Mouse (Mus musculus): Measurements from ENCODE around the gene Wdsub1. TPM values are rescaled to one million over a fixed set of nuclear protein-coding genes. Genes with fewer than 3 reads are reported as not detected.
A peak's percentile ranks its signal among the peaks of the same experiment; 100 is the strongest.

Wdsub1 gene
- polyA plus RNA-seq, 1 experiment from 2014 or later: 42.7 TPM

GRCm38 (mm10) chr2:59841944-59842343 lies 40.4 kb downstream of the Wdsub1 start:
- Histone ChIP-seq H3K36me3 (peaks cover 96% of the 10 kb centered on the region), H3K4me3 (no peak overlapping the region), H3K9ac (0 out of 2 replicates have a peak overlapping the region, but pooled peaks have one; percentile 28), H3K4me1 (peaks cover 33% of the 10 kb centered on the region), H3K9me3 (no peaks in the 10 kb centered on the region), H3K27me3 (replicated peaks) (no peaks in the 10 kb centered on the region), H3K27ac (replicated peaks) (peak overlapping the region; percentile 17; the same call in 1 of the 2 replicates), H3K4me2 (no peak overlapping the region)
- 79% methylated on average over 11 of the region's 11 CpGs for WGBS
- ATAC-seq (ENCODE audit: extremely low read depth, insufficient number of reproducible peaks, low FRiP score, low TSS enrichment): no peak

- peaks cover 96% of the 10 kb centered on the region for H3K36me3 ChIP-seq
- 0 out of 2 replicates have a peak overlapping the region, but pooled peaks have one; percentile 28 for H3K9ac ChIP-seq
- H3K9me3 ChIP-seq: no peaks in the 10 kb centered on the region
- WGBS: 50% methylated on average over 12 of the region's 12 CpGs
- H3K27ac ChIP-seq (replicated peaks): peak overlapping the region; percentile 17; the same call in 1 of the 2 replicates
- peak; percentile 48; the same call in 1 of the 2 replicates for ATAC-seq (ENCODE audit: extremely low read depth, insufficient number of reproducible peaks, low FRiP score, low TSS enrichment)
- H3K27me3 ChIP-seq (replicated peaks): no peaks in the 10 kb centered on the region
- peak overlapping the region; percentile 7; the same call in 1 of the 2 replicates for H3K4me2 ChIP-seq
- H3K4me1 ChIP-seq: peaks cover 33% of the 10 kb centered on the region
- no peak overlapping the region for H3K4me3 ChIP-seq
These were observed 41.0 kb downstream of the Wdsub1 start for GRCm38 (mm10) chr2:59841189-59841939.

GRCm38 (mm10) chr2:59840191-59840590 lies 42.2 kb downstream of the Wdsub1 start:
- WGBS: 84% methylated on average over 4 of the region's 4 CpGs

GRCm38 (mm10) chr2:59839755-59840154 lies 42.6 kb downstream of the Wdsub1 start:
- peaks cover 96% of the 10 kb centered on the region for H3K36me3 ChIP-seq

More at GRCm38 (mm10) chr2:59840191-59840590, 42.2 kb downstream of the Wdsub1 start:
- no peak overlapping the region for H3K4me3 ChIP-seq
- peaks cover 33% of the 10 kb centered on the region for H3K4me1 ChIP-seq
- no peak for ATAC-seq (ENCODE audit: extremely low read depth, insufficient number of reproducible peaks, low FRiP score, low TSS enrichment)
- H3K36me3 ChIP-seq: peaks cover 96% of the 10 kb centered on the region
- H3K27me3 ChIP-seq (replicated peaks): no peaks in the 10 kb centered on the region
- no peak overlapping the region for H3K27ac ChIP-seq (replicated peaks)
- no peak overlapping the region for H3K9ac ChIP-seq
- no peaks in the 10 kb centered on the region for H3K9me3 ChIP-seq
- H3K4me2 ChIP-seq: no peak overlapping the region

GRCm38 (mm10) chr2:59838825-59839224 lies 43.6 kb downstream of the Wdsub1 start:
- Histone ChIP-seq H3K27ac (replicated peaks) (no peak overlapping the region), H3K9ac (no peak overlapping the region), H3K4me3 (no peak overlapping the region), H3K4me2 (no peak overlapping the region), H3K36me3 (peaks cover 96% of the 10 kb centered on the region), H3K9me3 (no peaks in the 10 kb centered on the region), H3K27me3 (replicated peaks) (no peaks in the 10 kb centered on the region), H3K4me1 (peaks cover 32% of the 10 kb centered on the region)
- ATAC-seq (ENCODE audit: extremely low read depth, insufficient number of reproducible peaks, low FRiP score, low TSS enrichment): no peak
- 78% methylated on average over 8 of the region's 8 CpGs for WGBS

More at GRCm38 (mm10) chr2:59839755-59840154, 42.6 kb downstream of the Wdsub1 start:
- no peaks in the 10 kb centered on the region for H3K27me3 ChIP-seq (replicated peaks)
- no peak overlapping the region for H3K4me3 ChIP-seq
- WGBS: 91% methylated on average over 2 of the region's 2 CpGs
- H3K9me3 ChIP-seq: no peaks in the 10 kb centered on the region
- H3K9ac ChIP-seq: no peak overlapping the region
- H3K4me1 ChIP-seq: peaks cover 33% of the 10 kb centered on the region
- no peak overlapping the region for H3K4me2 ChIP-seq
- no peak overlapping the region for H3K27ac ChIP-seq (replicated peaks)
- no peak for ATAC-seq (ENCODE audit: extremely low read depth, insufficient number of reproducible peaks, low FRiP score, low TSS enrichment)

- Histone ChIP-seq H3K9me3 (no peaks in the 10 kb centered on the region), H3K9ac (0 out of 2 replicates have a peak overlapping the region, but pooled peaks have one; percentile 3), H3K27me3 (replicated peaks) (no peaks in the 10 kb centered on the region), H3K27ac (replicated peaks) (peak overlapping the region; percentile 98; the same call in 1 of the 2 replicates), H3K36me3 (peaks cover 42% of the 10 kb centered on the region), H3K4me1 (peaks cover 76% of the 10 kb centered on the region), H3K4me3 (no peak overlapping the region), H3K4me2 (no peak overlapping the region)
- no peak for ATAC-seq (ENCODE audit: extremely low read depth, insufficient number of reproducible peaks, low FRiP score, low TSS enrichment)
- WGBS: 75% methylated on average over 7 of the region's 7 CpGs
These were observed 50.6 kb downstream of the Wdsub1 start for GRCm38 (mm10) chr2:59831831-59832230.

- H3K4me3 ChIP-seq: no peak overlapping the region
- no peak overlapping the region for H3K4me2 ChIP-seq
- peak overlapping the region; percentile 74 for H3K9ac ChIP-seq
- WGBS: 65% methylated on average over 5 of the region's 5 CpGs
- H3K27ac ChIP-seq (replicated peaks): peak overlapping the region; percentile 98
- peaks cover 36% of the 10 kb centered on the region for H3K36me3 ChIP-seq
- ATAC-seq (ENCODE audit: extremely low read depth, insufficient number of reproducible peaks, low FRiP score, low TSS enrichment): no peak
- H3K27me3 ChIP-seq (replicated peaks): no peaks in the 10 kb centered on the region
- H3K4me1 ChIP-seq: peaks cover 85% of the 10 kb centered on the region
- H3K9me3 ChIP-seq: no peaks in the 10 kb centered on the region
These were observed 51.5 kb downstream of the Wdsub1 start for GRCm38 (mm10) chr2:59830940-59831339.

- H3K27ac ChIP-seq (replicated peaks): peak overlapping the region; percentile 98
- H3K4me2 ChIP-seq: peak overlapping the region; percentile 51
- WGBS: 18% methylated on average over 9 of the region's 9 CpGs
- H3K9ac ChIP-seq: peak overlapping the region; percentile 74
- peak; percentile 2; the same call in 1 of the 2 replicates for ATAC-seq (ENCODE audit: extremely low read depth, insufficient number of reproducible peaks, low FRiP score, low TSS enrichment)
- H3K27me3 ChIP-seq (replicated peaks): no peaks in the 10 kb centered on the region
- H3K4me1 ChIP-seq: peaks cover 92% of the 10 kb centered on the region
- H3K4me3 ChIP-seq: no peak overlapping the region
- H3K36me3 ChIP-seq: peaks cover 28% of the 10 kb centered on the region
- H3K9me3 ChIP-seq: no peaks in the 10 kb centered on the region
These were observed 52.2 kb downstream of the Wdsub1 start for GRCm38 (mm10) chr2:59830151-59830550.

- H3K9ac ChIP-seq: peak overlapping the region; percentile 74
- peaks cover 25% of the 10 kb centered on the region for H3K36me3 ChIP-seq
- peak overlapping the region; percentile 98 for H3K27ac ChIP-seq (replicated peaks)
- H3K4me3 ChIP-seq: no peak overlapping the region
- no peak for ATAC-seq (ENCODE audit: extremely low read depth, insufficient number of reproducible peaks, low FRiP score, low TSS enrichment)
- peaks cover 96% of the 10 kb centered on the region for H3K4me1 ChIP-seq
- no peaks in the 10 kb centered on the region for H3K9me3 ChIP-seq
- H3K27me3 ChIP-seq (replicated peaks): no peaks in the 10 kb centered on the region
- WGBS: 57% methylated on average over 7 of the region's 7 CpGs
- H3K4me2 ChIP-seq: peak overlapping the region; percentile 51
These were observed 52.7 kb downstream of the Wdsub1 start for GRCm38 (mm10) chr2:59829718-59830117.

- Histone ChIP-seq H3K9me3 (no peaks in the 10 kb centered on the region), H3K4me1 (peaks cover 96% of the 10 kb centered on the region), H3K9ac (peak overlapping the region; percentile 74), H3K27ac (replicated peaks) (peak overlapping the region; percentile 98), H3K4me3 (0 out of 2 replicates have a peak overlapping the region, but pooled peaks have one; percentile 13), H3K36me3 (peaks cover 24% of the 10 kb centered on the region), H3K4me2 (peak overlapping the region; percentile 51), H3K27me3 (replicated peaks) (no peaks in the 10 kb centered on the region)
- ATAC-seq (ENCODE audit: extremely low read depth, insufficient number of reproducible peaks, low FRiP score, low TSS enrichment): peak; percentile 61
- 7% methylated on average over 14 of the region's 14 CpGs for WGBS
These were observed 53.4 kb downstream of the Wdsub1 start for GRCm38 (mm10) chr2:59828777-59829508.

GRCm38 (mm10) chr2:59828103-59828655 lies 54.2 kb downstream of the Wdsub1 start:
- H3K9ac ChIP-seq: peak overlapping the region; percentile 37; the same call in 1 of the 2 replicates
- peaks cover 17% of the 10 kb centered on the region for H3K36me3 ChIP-seq
- peak overlapping the region; percentile 51 for H3K4me2 ChIP-seq
- no peak overlapping the region for H3K4me3 ChIP-seq
- WGBS: 47% methylated on average over 11 of the region's 11 CpGs
- no peak for ATAC-seq (ENCODE audit: extremely low read depth, insufficient number of reproducible peaks, low FRiP score, low TSS enrichment)
- H3K4me1 ChIP-seq: peaks cover 96% of the 10 kb centered on the region
- H3K27me3 ChIP-seq (replicated peaks): no peaks in the 10 kb centered on the region
- H3K27ac ChIP-seq (replicated peaks): peak overlapping the region; percentile 98
- no peaks in the 10 kb centered on the region for H3K9me3 ChIP-seq

Data from heart, embryonic 13.5 days (tissue).